7 mouse cellular contexts compared by ENCODE assay signal in the genomic region with DNA sequence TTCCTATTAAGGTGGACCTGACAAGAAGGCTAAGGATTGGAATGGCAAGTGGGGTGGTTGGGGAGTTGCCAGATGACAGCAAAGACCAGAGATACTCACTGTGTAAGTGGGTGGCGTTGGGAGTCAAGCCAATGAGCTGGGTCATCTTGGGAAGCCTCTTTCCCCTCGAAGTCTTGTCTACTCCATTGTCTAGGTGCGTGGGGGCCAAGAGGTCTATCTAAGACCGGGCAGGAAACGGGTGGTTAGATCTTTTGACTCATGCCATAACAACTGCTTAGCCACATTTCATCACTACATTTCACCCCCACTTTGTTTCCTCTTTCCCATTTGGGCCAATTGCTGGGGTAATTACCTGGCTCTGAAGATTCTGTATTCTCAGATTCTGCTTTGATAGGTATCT. TPM values are rescaled to one million over a fixed set of nuclear protein-coding genes. Genes with fewer than 3 reads are reported as not detected.
DNase-seq lines count a peak whose midpoint lies in the region; ATAC-seq and TF ChIP-seq lines count a peak whose summit lies in the region.

No protein-coding gene starts in this region.

- peak; percentile 63 for DNase-seq in adrenal gland, adult 2 months
- no peak for DNase-seq in heart, embryonic 10.5 days (ENCODE audit: low spot score)
- peak; percentile 63 to 66 for DNase-seq in lung, postnatal 4 days
- DNase-seq in retina, postnatal 1 day = no peak

- no peaks in the 10 kb centered on the region for H3K9me3 ChIP-seq in E14TG2a.4 (ENCODE audit: low read length)
- H3K9me3 ChIP-seq in heart, embryonic 10.5 days = no peaks in the 10 kb centered on the region
- H3K9me3 ChIP-seq in kidney, embryonic 14.5 days (ENCODE audit: control insufficient read depth, low read length) = no peaks in the 10 kb centered on the region

- peak overlapping the region; percentile 60 for H3K4me2 ChIP-seq in kidney, embryonic 14.5 days (replicated peaks; ENCODE audit: low read depth, low read length)

- ATAC-seq in kidney, embryonic 14.5 days (ENCODE audit: low FRiP score, low TSS enrichment) = no peak
- no peak for ATAC-seq in cerebellum, adult (ENCODE audit: insufficient number of reproducible peaks, low FRiP score, low TSS enrichment)

- H3K9ac ChIP-seq in kidney, embryonic 14.5 days (ENCODE audit: low read depth, low read length) = no peak overlapping the region

- peak overlapping the region; percentile 90 for H3K27ac ChIP-seq in heart, embryonic 10.5 days
- peak overlapping the region; percentile 57; the same call in 1 of the 2 replicates for H3K27ac ChIP-seq in kidney, embryonic 14.5 days (ENCODE audit: low read depth, low read length)

- peaks cover 9% of the 10 kb centered on the region for H3K27me3 ChIP-seq in E14TG2a.4 (ENCODE audit: insufficient read depth, low read length)
- H3K27me3 ChIP-seq in heart, embryonic 10.5 days (ENCODE audit: insufficient read depth, poor library complexity, severe bottlenecking) = 0 out of 2 replicates have a peak, but pooled peaks cover 12% of the 10 kb centered on the region
- no peaks in the 10 kb centered on the region for H3K27me3 ChIP-seq in kidney, embryonic 14.5 days (ENCODE audit: control insufficient read depth, insufficient read depth, low read length)

- H3K4me1 ChIP-seq in E14TG2a.4 (replicated peaks; ENCODE audit: low read depth, low read length) = peaks cover 48% of the 10 kb centered on the region
- peaks cover 44% of the 10 kb centered on the region for H3K4me1 ChIP-seq in heart, embryonic 10.5 days
- peaks cover 19% of the 10 kb centered on the region for H3K4me1 ChIP-seq in kidney, embryonic 14.5 days (ENCODE audit: control insufficient read depth, insufficient read depth, low read length)

- peaks cover 42% of the 10 kb centered on the region for H3K36me3 ChIP-seq in E14TG2a.4 (ENCODE audit: insufficient read depth, low read length)
- peaks cover 27% of the 10 kb centered on the region for H3K36me3 ChIP-seq in heart, embryonic 10.5 days
- peaks cover 13% of the 10 kb centered on the region for H3K36me3 ChIP-seq in kidney, embryonic 14.5 days (ENCODE audit: control insufficient read depth, insufficient read depth, low read length)

- no peak for TF ChIP-seq CTCF in E14TG2a.4 (conservative IDR thresholded peaks at IDR 0.05; ENCODE audit: low read length)

- H3K4me3 ChIP-seq in E14TG2a.4 (replicated peaks; ENCODE audit: low read length) = peak overlapping the region; percentile 86
- H3K4me3 ChIP-seq in heart, embryonic 10.5 days = peak overlapping the region; percentile 68
- peak overlapping the region; percentile 37 for H3K4me3 ChIP-seq in kidney, embryonic 14.5 days (ENCODE audit: low read length)

- 84% methylated on average over 5 of the region's 5 CpGs for WGBS in heart, embryonic 10.5 days
- 82% methylated on average over 5 of the region's 5 CpGs for WGBS in kidney, embryonic 14.5 days

RNA-seq across cellular contexts. Expression of gene Angptl4, which starts 1.2 kb away (rescaled TPM):
- total RNA-seq in adrenal gland, adult 2 months (2021) = 100 to 1,000 TPM in 1 of 2 experiments, 10 to 100 TPM in 1; 44.5 to 100 TPM
- 131 and 261 TPM in 2 replicates for polyA plus RNA-seq in adrenal gland, adult 2 months (2012; rRNA removed)
- polyA plus RNA-seq in heart, embryonic 10.5 days (2016; fragmentation: Nextera tagmentation; extraction: Ambion mirVana) = 7.4 and 19.8 TPM in 2 replicates
- 18.4 and 19.4 TPM in 2 replicates for polyA plus RNA-seq in kidney, embryonic 14.5 days (2014; fragmentation: Nextera tagmentation; extraction: Ambion mirVana)

RNA-seq across cellular contexts. Expression of gene Rab11b, which starts 20.1 kb away (rescaled TPM):
- total RNA-seq in adrenal gland, adult 2 months (2021) = 100 to 1,000 TPM; 247 to 267 TPM
- polyA plus RNA-seq in adrenal gland, adult 2 months (2012; rRNA removed) = 522 and 543 TPM in 2 replicates
- polyA plus RNA-seq in heart, embryonic 10.5 days (2016; fragmentation: Nextera tagmentation; extraction: Ambion mirVana) = 316 and 329 TPM in 2 replicates
- 217 and 269 TPM in 2 replicates for polyA plus RNA-seq in kidney, embryonic 14.5 days (2014; fragmentation: Nextera tagmentation; extraction: Ambion mirVana)

RNA-seq across cellular contexts. Expression of gene Kank3, which starts 29.9 kb away (rescaled TPM):
- total RNA-seq in adrenal gland, adult 2 months (2021) = 10 to 100 TPM; 55.9 to 66.2 TPM
- 164 and 195 TPM in 2 replicates for polyA plus RNA-seq in adrenal gland, adult 2 months (2012; rRNA removed)
- 37.1 and 47.9 TPM in 2 replicates for polyA plus RNA-seq in heart, embryonic 10.5 days (2016; fragmentation: Nextera tagmentation; extraction: Ambion mirVana)
- polyA plus RNA-seq in kidney, embryonic 14.5 days (2014; fragmentation: Nextera tagmentation; extraction: Ambion mirVana) = 49.9 and 52.1 TPM in 2 replicates

RNA-seq across cellular contexts. Expression of gene Rps28, which starts 43.9 kb away (rescaled TPM):
- 1,000 to 10,000 TPM; 1,533 to 1,560 TPM for total RNA-seq in adrenal gland, adult 2 months (2021)
- polyA plus RNA-seq in adrenal gland, adult 2 months (2012; rRNA removed) = 387 and 446 TPM in 2 replicates
- polyA plus RNA-seq in heart, embryonic 10.5 days (2016; fragmentation: Nextera tagmentation; extraction: Ambion mirVana) = 576 and 657 TPM in 2 replicates
- polyA plus RNA-seq in kidney, embryonic 14.5 days (2014; fragmentation: Nextera tagmentation; extraction: Ambion mirVana) = 1,210 and 1,489 TPM in 2 replicates

RNA-seq across cellular contexts. Expression of gene Ndufa7, which starts 43.9 kb away (rescaled TPM):
- total RNA-seq in adrenal gland, adult 2 months (2021) = 100 to 1,000 TPM; 507 to 539 TPM
- 556 and 578 TPM in 2 replicates for polyA plus RNA-seq in adrenal gland, adult 2 months (2012; rRNA removed)
- polyA plus RNA-seq in heart, embryonic 10.5 days (2016; fragmentation: Nextera tagmentation; extraction: Ambion mirVana) = 482 and 487 TPM in 2 replicates
- 504 and 675 TPM in 2 replicates for polyA plus RNA-seq in kidney, embryonic 14.5 days (2014; fragmentation: Nextera tagmentation; extraction: Ambion mirVana)

Comparison
In these comparisons a context has a peak if more than half of its experiments do, and no peak if none do; other contexts are left out.
1. DNase-seq: peak in adrenal gland, adult 2 months (single experiment) and lung, postnatal 4 days (2 of 2); none in heart, embryonic 10.5 days (single experiment) and retina, postnatal 1 day (single experiment).
2. Peak in every context shown above with its lines, with median percentiles within 50 percentile points of each other: H3K4me3 ChIP-seq.